Mouse (Mus musculus): ENCODE measurements around the gene Gramd1c.

GRCm38 (mm10) chr16:43965781-43966389, 97.3 kb downstream of the Gramd1c start:
- TF ChIP-seq CTCF (IDR thresholded peaks at IDR 0.05; ENCODE audit: borderline replicate concordance, insufficient read depth, low read depth, low read length) = no peak
- no peak for TF ChIP-seq POLR2A (IDR thresholded peaks at IDR 0.05; ENCODE audit: borderline replicate concordance, insufficient read depth, low read length)

All from cerebellum, adult 2 months (tissue).